Mouse (Mus musculus): ENCODE measurements around the gene Sult2b1.

Gene Sult2b1

GRCm38 (mm10) chr7:45711316-45712021 lies 73.0 kb downstream of the Sult2b1 start:
- no peak for DNase-seq (ENCODE audit: low spot score)

- DNase-seq (ENCODE audit: low spot score), result no peak
These were observed 73.8 kb downstream of the Sult2b1 start for GRCm38 (mm10) chr7:45710477-45711191.

DNA sequence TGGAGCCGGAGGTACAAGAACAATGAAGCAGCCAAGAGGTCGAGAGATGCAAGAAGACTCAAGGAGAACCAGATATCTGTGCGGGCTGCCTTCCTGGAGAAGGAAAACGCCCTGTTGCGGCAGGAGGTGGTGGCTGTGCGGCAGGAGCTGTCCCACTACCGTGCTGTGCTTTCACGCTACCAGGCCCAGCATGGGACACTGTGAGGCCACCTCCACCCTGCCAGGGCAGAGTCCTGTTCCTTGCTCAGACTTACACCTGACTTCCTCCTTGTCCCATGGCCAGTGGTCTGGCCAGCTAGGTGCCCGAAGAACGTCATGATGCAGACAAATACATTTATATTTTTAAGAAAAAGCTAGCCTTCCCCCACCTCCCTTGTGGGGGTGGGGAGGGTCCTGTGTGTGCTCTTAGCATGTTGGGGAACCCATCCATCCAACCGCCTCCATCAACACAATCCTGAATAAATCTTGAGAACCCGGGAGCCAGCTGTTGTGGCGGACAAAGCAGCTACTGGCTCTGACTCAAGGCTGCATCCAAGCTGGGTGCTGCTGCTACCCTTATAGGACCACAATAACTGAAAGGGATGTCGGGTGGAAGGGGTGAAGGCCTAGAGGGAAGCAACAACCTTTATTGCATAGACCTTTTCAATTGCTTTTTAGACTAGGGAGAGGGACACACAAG lies 74.7 kb downstream of the Sult2b1 start:
- DNase-seq (ENCODE audit: low spot score), result no peak

DNA sequence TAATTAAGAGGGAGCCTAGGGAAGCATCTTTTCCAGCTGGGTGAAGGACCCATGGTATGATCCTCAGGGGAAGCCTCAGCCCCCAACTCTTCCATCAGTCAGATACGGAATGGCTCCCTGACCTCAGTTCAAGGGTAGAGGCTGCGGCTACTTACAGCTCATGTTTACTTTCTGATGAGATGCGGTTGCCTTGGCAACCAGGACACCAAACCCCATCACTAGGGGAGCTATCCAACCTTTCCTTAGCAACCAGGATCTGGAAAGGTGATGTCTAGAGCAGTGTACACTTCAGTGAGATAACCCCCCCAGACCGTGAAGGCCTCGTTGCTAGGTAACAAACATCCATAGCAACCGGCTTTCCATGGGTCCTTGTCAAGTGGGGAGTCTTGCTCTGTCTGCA lies 75.4 kb downstream of the Sult2b1 start:
- DNase-seq (ENCODE audit: low spot score), result no peak

GRCm38 (mm10) chr7:45708221-45708761 lies 76.2 kb downstream of the Sult2b1 start:
- DNase-seq (ENCODE audit: low spot score), result no peak

DNA sequence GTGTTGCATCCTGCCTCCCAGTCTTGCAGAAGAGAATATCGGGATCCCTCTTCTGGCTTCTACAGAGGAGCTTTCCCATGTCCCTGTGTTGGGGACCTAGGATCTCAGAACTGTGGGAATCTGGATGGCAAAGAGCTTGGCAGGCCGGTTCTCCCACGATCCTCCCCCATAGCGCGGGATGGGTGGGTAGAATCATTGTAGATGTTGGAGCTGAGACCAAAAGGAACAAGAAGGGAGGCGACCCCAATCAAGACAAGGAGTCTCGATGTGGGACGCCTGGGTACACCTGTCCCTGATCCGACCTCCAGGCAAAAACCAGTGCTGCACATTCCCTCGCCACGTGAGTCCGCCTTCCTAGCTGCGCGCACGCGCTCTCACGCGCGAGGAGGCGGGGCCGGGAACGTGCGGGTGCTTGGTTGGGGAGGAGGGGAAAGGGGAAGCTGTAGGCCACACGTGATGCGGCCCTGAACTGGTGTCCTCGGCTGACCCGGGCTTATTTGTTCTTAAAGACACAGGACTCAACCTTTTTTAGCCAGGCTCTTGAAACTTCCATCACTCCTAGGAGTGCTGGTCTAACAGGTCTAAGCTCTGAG lies 77.0 kb downstream of the Sult2b1 start:
- peak; percentile 86 for DNase-seq (ENCODE audit: low spot score)

DNA sequence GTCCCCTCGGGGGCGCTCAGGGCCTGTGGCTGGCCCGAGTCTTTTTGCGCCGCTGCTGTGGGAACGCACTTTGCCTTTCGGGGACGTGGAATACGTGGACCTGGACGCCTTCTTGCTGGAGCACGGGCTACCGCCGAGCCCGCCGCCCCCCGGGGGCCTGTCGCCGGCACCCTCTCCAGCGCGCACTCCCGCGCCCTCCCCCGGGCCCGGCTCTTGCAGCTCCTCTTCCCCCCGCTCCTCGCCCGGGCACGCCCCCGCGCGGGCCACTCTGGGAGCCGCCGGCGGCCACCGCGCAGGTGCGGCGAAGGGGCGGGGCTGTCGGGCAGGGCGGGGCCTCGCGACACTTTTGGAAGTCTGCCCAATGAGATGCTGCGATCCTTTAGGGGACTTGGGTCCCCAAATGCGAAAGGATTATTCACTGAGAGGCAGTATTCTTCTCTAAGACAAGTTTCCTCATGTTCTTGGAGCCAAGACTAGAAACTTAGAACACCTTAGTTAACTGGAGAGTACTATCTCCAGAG lies 77.7 kb downstream of the Sult2b1 start:
- no peak for DNase-seq (ENCODE audit: low spot score)

DNA sequence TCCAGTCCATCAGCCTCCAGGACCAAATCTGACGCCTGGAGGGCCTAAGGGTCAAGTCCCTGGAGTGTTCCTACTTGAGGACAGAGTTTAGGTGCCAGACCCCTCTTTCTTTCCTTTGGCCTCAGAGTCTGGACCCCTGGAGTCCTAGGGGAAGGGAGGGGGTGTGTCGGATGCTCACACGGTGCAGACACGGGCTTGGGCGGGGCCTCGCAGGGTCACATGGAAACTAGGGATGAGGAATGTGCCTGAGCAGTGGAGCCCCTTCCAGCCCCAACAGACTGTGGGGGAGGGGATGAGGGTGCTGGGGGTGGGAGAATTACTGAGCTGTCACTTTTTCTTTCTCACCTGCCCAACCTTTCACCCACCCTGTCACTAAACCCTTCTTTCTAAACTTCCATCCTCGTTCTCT lies 78.6 kb downstream of the Sult2b1 start:
- DNase-seq (ENCODE audit: low spot score), result no peak

DNA sequence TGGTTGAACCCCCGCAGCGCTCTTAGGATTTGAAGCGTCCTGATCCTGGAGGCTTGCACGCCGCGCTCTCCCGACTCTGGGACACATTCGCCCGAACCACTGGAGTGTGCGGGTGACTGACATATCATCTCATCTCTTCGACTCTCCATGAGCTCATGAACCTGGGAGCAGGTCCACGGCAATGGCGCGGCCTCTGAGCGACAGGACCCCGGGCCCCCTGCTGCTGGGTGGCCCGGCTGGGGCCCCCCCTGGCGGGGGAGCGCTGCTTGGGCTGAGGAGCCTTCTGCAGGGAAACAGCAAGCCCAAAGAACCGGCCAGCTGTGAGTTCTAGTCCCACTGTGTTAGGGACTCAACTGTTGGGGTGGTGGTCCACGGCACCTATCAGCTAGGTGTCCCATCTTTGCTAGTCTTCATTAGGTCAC lies 79.0 kb downstream of the Sult2b1 start:
- no peak for DNase-seq (ENCODE audit: low spot score)

GRCm38 (mm10) chr7:45704730-45705442 lies 79.6 kb downstream of the Sult2b1 start, which contains the start of gene Dbp:
Gene Dbp (plus strand): TSS chr7:45705088.
- DNase-seq (ENCODE audit: low spot score), result peak; percentile 99

- DNase-seq (ENCODE audit: low spot score), result no peak
These were observed 80.4 kb downstream of the Sult2b1 start for GRCm38 (mm10) chr7:45704046-45704559.

DNA sequence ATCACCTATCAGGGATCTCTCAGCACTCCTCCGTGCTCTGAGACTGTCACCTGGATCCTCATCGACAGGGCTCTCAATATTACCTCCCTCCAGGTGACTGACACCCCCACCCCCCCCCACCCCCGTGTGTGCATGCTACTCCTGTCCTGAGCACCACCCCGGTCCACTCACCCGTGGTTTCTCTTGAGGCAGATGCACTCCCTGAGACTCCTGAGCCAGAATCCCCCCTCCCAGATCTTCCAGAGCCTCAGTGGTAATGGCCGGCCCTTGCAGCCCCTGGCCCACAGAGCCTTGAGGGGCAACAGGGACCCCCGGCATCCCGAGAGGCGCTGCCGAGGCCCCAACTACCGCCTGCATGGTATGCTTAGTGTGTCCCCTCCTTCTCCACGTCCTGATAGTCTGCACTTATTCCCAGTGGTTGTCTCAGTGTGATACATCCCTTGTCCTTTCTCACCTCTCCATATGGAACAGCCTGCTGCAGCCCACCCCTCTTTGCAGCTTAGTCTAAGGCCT lies 80.9 kb downstream of the Sult2b1 start:
- no peak for DNase-seq (ENCODE audit: low spot score)

- no peak for DNase-seq (ENCODE audit: low spot score)
These were observed 81.5 kb downstream of the Sult2b1 start for GRCm38 (mm10) chr7:45702809-45703520.

DNA sequence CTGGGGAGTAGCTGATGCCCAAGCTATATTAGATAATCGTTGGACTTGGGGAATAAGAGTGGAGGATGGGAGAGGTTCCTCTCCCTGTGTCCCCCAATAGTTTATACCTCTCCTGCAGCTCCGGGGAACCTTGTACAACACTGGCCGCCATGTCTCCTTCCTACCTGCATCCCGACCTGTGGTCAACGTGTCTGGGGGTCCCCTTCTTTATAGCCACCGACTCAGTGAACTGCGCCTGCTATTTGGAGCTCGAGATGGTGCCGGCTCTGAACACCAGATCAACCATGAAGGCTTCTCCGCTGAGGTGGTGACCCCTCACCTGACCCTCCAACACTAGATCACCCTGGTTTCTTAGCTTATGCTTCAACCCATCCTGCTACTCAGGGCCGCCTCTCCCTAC lies 82.2 kb downstream of the Sult2b1 start:
- DNase-seq (ENCODE audit: low spot score), result no peak

GRCm38 (mm10) chr7:45701607-45702006 lies 82.9 kb downstream of the Sult2b1 start:
- no peak for DNase-seq (ENCODE audit: low spot score)

DNA sequence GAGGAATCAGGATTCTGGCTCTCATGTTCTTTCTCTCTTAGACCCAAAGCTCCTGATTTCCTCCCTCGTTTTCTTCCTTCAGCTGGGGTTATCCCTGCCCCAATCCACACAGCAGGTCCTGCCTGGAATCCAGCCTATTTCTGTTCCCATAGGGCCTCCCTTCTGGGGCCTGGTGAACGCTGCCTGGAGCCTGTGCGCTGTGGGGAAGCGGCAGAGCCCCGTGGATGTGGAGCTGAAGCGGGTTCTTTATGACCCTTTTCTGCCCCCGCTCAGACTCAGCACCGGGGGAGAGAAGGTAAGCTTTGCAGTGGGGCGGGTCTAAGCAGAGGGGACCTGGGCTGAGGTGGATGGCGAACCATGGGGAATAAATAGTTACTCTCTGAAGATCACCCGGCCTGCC lies 83.4 kb downstream of the Sult2b1 start:
- DNase-seq (ENCODE audit: low spot score), result no peak

- DNase-seq (ENCODE audit: low spot score), result no peak
These were observed 84.0 kb downstream of the Sult2b1 start for GRCm38 (mm10) chr7:45700301-45701015.

GRCm38 (mm10) chr7:45699523-45700141 lies 84.8 kb downstream of the Sult2b1 start, which contains the start of gene Car11:
Gene Car11 (plus strand): TSS chr7:45699843.
- no peak for DNase-seq (ENCODE audit: low spot score)

- no peak for DNase-seq (ENCODE audit: low spot score)
These were observed 86.6 kb downstream of the Sult2b1 start for GRCm38 (mm10) chr7:45697894-45698293.

Measured in layer of hippocampus, adult 9-10 months (tissue).